Mouse (Mus musculus) olfactory bulb, adult 2 months (tissue): ENCODE results near the gene Scrg1. TPM values are rescaled to one million over a fixed set of nuclear protein-coding genes. Genes with fewer than 3 reads are reported as not detected.
"Not testable (repeated sequence)": the region's sequence is repeated elsewhere in the genome, so short reads cannot be mapped to it uniquely, and the experiment has no call there.

Experiments
- H3K27ac ChIP-seq: fragments of 200-500 bp; 2 replicates; pipeline ENCODE4 v1.5.1; 2012; ENCODE audit warnings: low read depth, low read length; ENCODE audit not compliant: insufficient read depth
- H3K4me1 ChIP-seq: fragments of 200-500 bp; 2 replicates; pipeline ENCODE4 v1.6.1; 2012; ENCODE audit warnings: low read length; ENCODE audit not compliant: control insufficient read depth, insufficient read depth
- H3K4me3 ChIP-seq: fragments of 200-500 bp; 2 replicates; pipeline ENCODE4 v1.5.1; 2012; ENCODE audit warnings: mild to moderate bottlenecking, low read depth, low read length, moderate library complexity; ENCODE audit not compliant: insufficient read depth
- CTCF ChIP-seq: fragments of 200-500 bp; IDR thresholded peaks from 2 replicates; pipeline ENCODE4 v1.5.1; 2012; ENCODE audit warnings: low read depth, mild to moderate bottlenecking, low read length, moderate library complexity; ENCODE audit not compliant: insufficient read depth
- POLR2A ChIP-seq: fragments of 200-500 bp; IDR thresholded peaks from 2 replicates; pipeline ENCODE4 v1.6.1; 2012; ENCODE audit warnings: mild to moderate bottlenecking, low read depth, low read length, moderate library complexity; ENCODE audit not compliant: insufficient read depth
- WGBS: fragments of 180-500 bp; shearing (Covaris S2); methylation state at CpG from one replicate; pipeline ENCODE4 v1.1.7; 2018; 5-methylcytosine and 5-hydroxymethylcytosine counted together
- polyA plus RNA-seq: library from polyadenylated mRNA; stranded (reverse); fragments of >200 nt; gene quantifications from 2 replicates; pipeline ENCODE4 v1.2.4, GENCODE M21; 2012; ENCODE audit warnings: low replicate concordance; ENCODE audit not compliant: missing spikeins, insufficient read depth, insufficient read length

Gene Scrg1
- polyA plus RNA-seq, 1 experiment = not detected

GRCm38 (mm10) chr8:57512141-57513056, 56.7 kb downstream of the Scrg1 start:
- Histone ChIP-seq H3K4me3 (peak overlapping the region; percentile 88), H3K4me1 (0 out of 2 replicates have a peak, but pooled peaks cover 6% of the 10 kb centered on the region), H3K27ac (peak overlapping the region; percentile 67; the same call in 1 of the 2 replicates)
- WGBS = 4% methylated on average over 94 of the region's 96 CpGs
- TF ChIP-seq POLR2A (peak; percentile 13; the same call in 1 of the 2 replicates), CTCF (no peak)

- not testable (repeated sequence) for H3K4me1 ChIP-seq, H3K27ac ChIP-seq
- WGBS = 30% methylated on average over 10 of the region's 10 CpGs
- H3K4me3 ChIP-seq = peak overlapping the region; percentile 14; the same call in 1 of the 2 replicates
Observed at GRCm38 (mm10) chr8:57513178-57513661, 57.5 kb downstream of the Scrg1 start.

- not testable (repeated sequence) for H3K4me1 ChIP-seq, H3K4me3 ChIP-seq, H3K27ac ChIP-seq
- 89% methylated on average over 5 of the region's 5 CpGs for WGBS
Observed at GRCm38 (mm10) chr8:57516685-57517084, 61.0 kb downstream of the Scrg1 start.

GRCm38 (mm10) chr8:57517723-57518122, 62.0 kb downstream of the Scrg1 start:
- Histone ChIP-seq H3K4me3 (no peak overlapping the region), H3K4me1 (no peaks in the 10 kb centered on the region), H3K27ac (no peak overlapping the region)
- TF ChIP-seq POLR2A = no peak
- TF ChIP-seq CTCF = no peak
- 89% methylated on average over 3 of the region's 3 CpGs for WGBS

- H3K4me1 ChIP-seq = no peaks in the 10 kb centered on the region
- TF ChIP-seq CTCF = no peak
- no peak for TF ChIP-seq POLR2A
- H3K27ac ChIP-seq = no peak overlapping the region
- 83% methylated on average over 12 of the region's 12 CpGs for WGBS
- H3K4me3 ChIP-seq = no peak overlapping the region
Observed at GRCm38 (mm10) chr8:57520186-57520786, 64.6 kb downstream of the Scrg1 start.

Other genes with a start within 250 kb of the Scrg1 start
- gene Hand2, start 134.9 kb upstream of the Scrg1 start, polyA plus RNA-seq = not detected in 2 replicates
- gene Sap30, start 31.9 kb downstream of the Scrg1 start, polyA plus RNA-seq = not detected in 2 replicates
- gene Hmgb2, start 56.0 kb downstream of the Scrg1 start, polyA plus RNA-seq = not detected in 2 replicates
- not detected in 2 replicates for gene Galnt7, start 197.1 kb downstream of the Scrg1 start, polyA plus RNA-seq